Mouse (Mus musculus): ENCODE measurements around the gene Ltbp4.

The Ltbp4 gene

DNA sequence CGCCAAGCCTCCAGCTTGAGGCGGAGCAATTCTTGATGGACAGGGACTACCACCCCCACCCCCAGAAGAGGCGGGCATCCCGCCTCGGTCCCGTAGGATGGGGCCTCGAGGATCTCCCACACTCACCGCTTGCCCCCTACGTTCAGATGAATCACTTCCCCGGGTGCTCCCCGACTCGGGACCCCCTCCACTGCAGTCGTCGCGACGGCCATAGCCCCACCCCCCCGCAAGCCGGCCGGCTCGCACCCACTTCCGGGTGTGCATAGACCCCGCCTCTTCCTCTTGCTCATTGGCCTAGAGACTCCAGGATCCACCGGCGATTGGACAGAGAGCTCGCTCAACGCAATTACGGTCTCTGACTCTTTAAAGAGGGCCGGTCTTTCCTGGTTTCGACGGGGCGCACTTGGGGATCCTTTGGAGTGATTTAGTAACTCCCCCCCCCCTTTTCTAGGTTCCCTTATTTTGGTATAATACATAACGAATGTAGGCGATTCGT, 18.3 kb upstream of the Ltbp4 start, which contains the start of gene Shkbp1:
TSS of gene Shkbp1 (minus strand) at position 275 of the 496 bp plus-strand sequence.
- DNase-seq (ENCODE audit: low spot score), result no peak

- DNase-seq (ENCODE audit: low spot score), result no peak
Measured at GRCm38 (mm10) chr7:27355261-27355660, 17.8 kb upstream of the Ltbp4 start.

- DNase-seq (ENCODE audit: low spot score), result no peak
Measured at GRCm38 (mm10) chr7:27354783-27355182, 17.3 kb upstream of the Ltbp4 start.

- no peak for DNase-seq (ENCODE audit: low spot score)
Measured at GRCm38 (mm10) chr7:27354144-27354543, 16.7 kb upstream of the Ltbp4 start.

DNA sequence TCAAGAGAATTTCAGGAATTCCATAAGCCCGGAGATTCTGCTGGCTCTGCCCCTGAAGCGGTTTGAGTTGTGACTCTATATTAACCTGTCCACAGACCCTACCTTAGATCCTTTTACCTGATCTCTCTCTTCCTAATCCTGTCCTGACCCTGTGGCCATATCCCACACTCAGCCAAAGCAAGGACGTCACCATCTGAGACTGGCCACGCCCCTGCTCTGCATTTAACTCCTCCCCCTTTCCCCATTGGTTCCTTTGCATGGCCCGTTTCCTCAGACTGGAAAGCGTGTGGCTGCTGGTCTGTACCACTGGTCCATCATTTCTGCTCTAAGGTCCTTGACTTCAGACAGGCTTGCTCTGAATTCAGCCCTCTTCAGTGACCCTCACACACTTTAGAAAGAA, 8.0 kb upstream of the Ltbp4 start:
- no peak for DNase-seq (ENCODE audit: low spot score)

DNA sequence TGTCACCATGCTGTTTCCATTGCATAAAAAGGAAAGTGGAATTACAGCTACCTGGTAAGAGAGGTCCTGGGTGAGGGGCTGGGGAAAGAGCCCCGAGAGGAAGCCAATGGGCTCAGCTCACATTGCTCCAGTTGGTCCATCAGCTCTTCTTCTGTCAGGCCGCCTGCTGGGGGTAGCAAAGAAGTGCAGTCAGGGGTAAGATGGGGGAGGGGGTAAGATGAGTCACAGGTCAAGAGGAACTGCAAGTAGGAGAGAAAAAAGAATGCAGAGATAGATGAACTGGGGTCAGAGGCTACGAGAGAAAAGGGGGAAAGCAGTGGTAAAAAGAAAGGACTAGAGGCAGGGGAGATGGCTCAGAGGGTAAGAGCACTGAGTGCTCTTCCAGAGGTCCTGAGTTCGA, 5.1 kb upstream of the Ltbp4 start:
- DNase-seq (ENCODE audit: low spot score), result no peak

- no peak for DNase-seq (ENCODE audit: low spot score)
Measured at GRCm38 (mm10) chr7:27339519-27339918, 2.0 kb upstream of the Ltbp4 start.

DNA sequence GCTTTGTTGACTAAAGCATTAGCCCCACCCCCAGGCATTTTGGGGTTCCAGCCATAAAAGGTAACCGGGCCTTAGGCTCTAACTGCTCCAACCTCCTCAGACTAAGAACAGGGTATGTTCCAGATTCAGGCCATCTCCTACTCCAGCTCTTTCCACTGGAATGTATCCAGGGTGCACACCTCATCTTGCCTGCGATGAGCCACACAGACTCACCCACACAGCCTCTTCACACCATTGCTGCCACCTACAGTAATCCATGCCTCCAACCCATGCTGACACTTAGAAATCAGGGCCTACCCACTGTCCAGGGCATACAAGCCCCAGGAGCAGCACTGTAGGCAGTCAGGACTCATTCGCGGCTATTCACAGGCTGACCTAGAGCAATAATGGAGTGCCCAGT, 1.6 kb upstream of the Ltbp4 start:
- no peak for DNase-seq (ENCODE audit: low spot score)

GRCm38 (mm10) chr7:27335928-27336823, 1.3 kb downstream of the Ltbp4 start:
- peak; percentile 71 for DNase-seq (ENCODE audit: low spot score)

GRCm38 (mm10) chr7:27335011-27335720, 2.3 kb downstream of the Ltbp4 start:
- no peak for DNase-seq (ENCODE audit: low spot score)

GRCm38 (mm10) chr7:27334405-27334911, 3.0 kb downstream of the Ltbp4 start:
- DNase-seq (ENCODE audit: low spot score), result no peak

GRCm38 (mm10) chr7:27333316-27333941, 4.1 kb downstream of the Ltbp4 start:
- DNase-seq (ENCODE audit: low spot score), result no peak

GRCm38 (mm10) chr7:27332353-27333199, 4.9 kb downstream of the Ltbp4 start:
- DNase-seq (ENCODE audit: low spot score), result peak; percentile 78

GRCm38 (mm10) chr7:27331854-27332253, 5.6 kb downstream of the Ltbp4 start:
- DNase-seq (ENCODE audit: low spot score), result no peak

DNA sequence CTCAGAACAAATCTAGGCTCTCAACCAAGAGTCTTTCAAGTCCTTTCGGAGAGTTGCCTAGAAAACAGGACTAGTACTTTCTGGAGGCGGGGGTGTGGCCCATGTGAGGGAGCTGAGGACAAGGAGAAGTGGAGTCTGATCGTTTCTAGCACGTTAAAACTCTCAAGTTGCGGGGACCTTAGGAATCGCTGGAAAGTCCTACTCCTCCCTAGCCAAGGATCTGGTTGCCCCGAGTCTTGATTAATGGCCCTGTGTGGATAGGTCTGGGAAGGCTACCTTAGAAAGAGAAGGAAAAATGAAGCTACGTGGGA, 6.0 kb downstream of the Ltbp4 start:
- no peak for DNase-seq (ENCODE audit: low spot score)

DNA sequence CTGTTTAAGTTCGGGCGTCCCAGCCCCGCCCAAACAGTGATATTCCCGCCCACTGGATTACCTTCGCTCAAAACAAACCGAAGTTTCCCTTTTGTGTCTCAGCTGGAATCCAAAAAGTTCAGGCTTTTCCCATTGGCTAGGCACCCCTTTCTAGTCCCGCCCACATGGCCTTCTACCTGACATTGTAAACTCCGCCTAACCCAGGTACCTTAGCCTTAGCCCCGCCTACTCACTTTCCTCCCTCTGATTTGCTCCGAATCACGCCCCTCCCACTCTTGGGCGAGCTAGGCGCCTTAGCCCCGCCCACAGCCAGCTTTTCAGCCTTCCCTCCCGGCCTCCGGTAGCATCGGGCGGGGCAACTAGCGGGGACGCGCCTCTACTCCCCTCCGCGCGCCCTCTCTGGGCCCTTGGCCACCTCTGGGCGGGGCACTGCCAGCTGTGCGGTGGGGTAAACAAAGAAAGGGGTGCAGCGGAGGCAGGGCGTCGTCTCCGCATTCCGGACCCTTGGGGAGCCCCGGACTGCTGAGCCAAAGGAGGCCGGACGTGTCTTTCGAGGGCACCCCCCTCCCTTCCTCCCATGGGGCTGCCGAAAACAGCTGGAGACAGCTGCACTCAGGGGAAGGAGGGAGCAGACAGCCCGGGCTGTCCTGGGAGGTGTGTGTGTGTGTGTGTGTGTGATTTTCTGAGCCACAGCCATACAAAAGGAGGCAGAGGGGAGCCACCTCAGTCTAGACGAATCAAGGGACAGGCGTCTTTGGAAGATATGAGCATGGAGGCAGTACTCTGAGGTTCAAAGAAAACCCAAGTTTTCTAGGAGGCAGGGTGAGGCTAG, 6.6 kb downstream of the Ltbp4 start:
- DNase-seq (ENCODE audit: low spot score), result peak; percentile 85

- no peak for DNase-seq (ENCODE audit: low spot score)
Measured at GRCm38 (mm10) chr7:27329981-27330380, 7.5 kb downstream of the Ltbp4 start.

DNA sequence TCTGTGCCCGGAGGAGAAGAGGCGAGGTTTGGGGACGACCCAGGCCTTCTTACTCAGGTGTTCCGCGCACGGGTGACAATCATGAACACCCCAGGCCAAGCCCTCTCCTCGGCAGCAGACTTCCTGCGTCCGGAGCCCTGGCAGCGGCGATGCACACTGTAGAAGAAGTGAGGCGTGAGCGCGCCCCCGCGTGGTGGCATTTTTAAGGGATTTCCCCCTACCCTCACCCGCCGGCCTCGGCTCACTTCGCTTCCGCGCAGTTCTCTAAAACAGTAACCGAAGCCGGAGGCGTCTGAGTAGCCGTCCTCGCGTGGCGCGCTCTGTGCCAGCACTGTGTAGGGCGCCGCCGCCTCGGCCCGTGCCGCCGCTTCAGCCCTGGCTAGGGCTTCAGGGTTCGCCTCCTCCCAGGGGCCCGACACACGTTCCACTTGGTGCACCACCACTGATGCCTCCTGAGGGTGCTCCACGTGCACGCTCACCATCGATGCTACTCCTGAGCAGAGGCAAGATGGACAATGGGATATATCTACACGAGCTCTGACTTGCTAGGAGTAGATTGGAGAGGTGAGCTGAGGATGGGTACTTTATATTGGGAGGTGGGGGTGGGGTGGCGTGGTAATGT, 8.1 kb downstream of the Ltbp4 start:
- no peak for DNase-seq (ENCODE audit: low spot score)

DNA sequence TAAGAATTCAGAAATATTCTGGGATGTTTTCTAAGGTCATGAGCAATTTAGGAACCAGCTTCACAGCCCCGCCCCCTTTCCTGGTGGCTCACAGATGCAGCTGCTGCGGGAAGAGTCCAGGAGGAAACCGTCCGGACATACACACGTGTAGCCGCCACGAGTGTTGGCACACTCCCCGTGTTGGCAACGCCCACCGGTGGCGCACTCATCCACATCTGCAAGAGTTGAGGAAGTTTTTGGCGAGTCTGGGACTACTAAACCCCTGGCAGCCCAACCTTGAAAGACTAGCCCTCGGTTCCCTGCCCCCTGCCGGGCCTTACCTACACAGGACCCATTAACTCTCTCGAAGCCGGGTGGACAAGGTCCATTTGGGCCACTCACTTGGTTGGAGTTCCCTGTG, 8.8 kb downstream of the Ltbp4 start:
- no peak for DNase-seq (ENCODE audit: low spot score)

- DNase-seq (ENCODE audit: low spot score), result no peak
Measured at GRCm38 (mm10) chr7:27328161-27328560, 9.3 kb downstream of the Ltbp4 start.
